Mouse (Mus musculus) cerebral cortex, adult 2 months (tissue): ENCODE data around the gene Tmem91.

Source experiments
- WGBS: fragments of 180-500 bp; shearing (Covaris S2); methylation state at CpG from one replicate; pipeline ENCODE4 v1.1.7; 2018; 5-methylcytosine and 5-hydroxymethylcytosine counted together

Gene Tmem91

GRCm38 (mm10) chr7:25674719-25675300, at the start of gene Tmem91:
Gene Tmem91 (minus strand): TSS chr7:25675166.
- WGBS: 2% methylated on average over 29 of the region's 29 CpGs

- WGBS: 89% methylated on average over 5 of the region's 5 CpGs
Observed at GRCm38 (mm10) chr7:25720760-25721159, 45.8 kb upstream of the Tmem91 start.

GRCm38 (mm10) chr7:25719761-25720610, 45.0 kb upstream of the Tmem91 start:
- 53% methylated on average over 10 of the region's 10 CpGs for WGBS

- 2% methylated on average over 32 of the region's 32 CpGs for WGBS
Observed at GRCm38 (mm10) chr7:25718788-25719417, 43.9 kb upstream of the Tmem91 start, which contains the start of gene Ccdc97. Gene Ccdc97 (minus strand): TSS chr7:25719088.

GRCm38 (mm10) chr7:25717478-25717877, 42.5 kb upstream of the Tmem91 start:
- 89% methylated on average over 3 of the region's 3 CpGs for WGBS

- 93% methylated on average over 22 of the region's 22 CpGs for WGBS
Observed at GRCm38 (mm10) chr7:25715731-25716271, 40.8 kb upstream of the Tmem91 start.

- WGBS: 88% methylated on average over 8 of the region's 8 CpGs
Observed at GRCm38 (mm10) chr7:25714581-25714980, 39.6 kb upstream of the Tmem91 start.

- 87% methylated on average over 9 of the region's 9 CpGs for WGBS
Observed at GRCm38 (mm10) chr7:25712801-25713200, 37.8 kb upstream of the Tmem91 start.

GRCm38 (mm10) chr7:25711731-25712197, 36.8 kb upstream of the Tmem91 start:
- WGBS: 32% methylated on average over 7 of the region's 7 CpGs

- WGBS: 71% methylated on average over 5 of the region's 5 CpGs
Observed at GRCm38 (mm10) chr7:25711165-25711564, 36.2 kb upstream of the Tmem91 start.

GRCm38 (mm10) chr7:25710519-25711130, 35.7 kb upstream of the Tmem91 start:
- 8% methylated on average over 7 of the region's 7 CpGs for WGBS

- WGBS: 11% methylated on average over 12 of the region's 12 CpGs
Observed at GRCm38 (mm10) chr7:25709961-25710360, 35.0 kb upstream of the Tmem91 start.

- WGBS: 61% methylated on average over 15 of the region's 15 CpGs
Observed at GRCm38 (mm10) chr7:25707581-25708292, 32.8 kb upstream of the Tmem91 start.

- 55% methylated on average over 7 of the region's 7 CpGs for WGBS
Observed at GRCm38 (mm10) chr7:25706578-25707170, 31.7 kb upstream of the Tmem91 start.

GRCm38 (mm10) chr7:25705801-25706251, 30.9 kb upstream of the Tmem91 start:
- 27% methylated on average over 6 of the region's 6 CpGs for WGBS

GRCm38 (mm10) chr7:25704716-25705364, 29.9 kb upstream of the Tmem91 start:
- WGBS: 17% methylated on average over 37 of the region's 37 CpGs

GRCm38 (mm10) chr7:25703793-25704494, 29.0 kb upstream of the Tmem91 start:
- WGBS: 43% methylated on average over 10 of the region's 10 CpGs

GRCm38 (mm10) chr7:25702350-25702749, 27.4 kb upstream of the Tmem91 start:
- 97% methylated on average over 2 of the region's 2 CpGs for WGBS

- WGBS: 79% methylated on average over 12 of the region's 12 CpGs
Observed at GRCm38 (mm10) chr7:25700732-25701131, 25.8 kb upstream of the Tmem91 start.
